Mouse (Mus musculus): ENCODE data around the gene Cst13.
"Not testable (repeated sequence)": the region's sequence is repeated elsewhere in the genome, so short reads cannot be mapped to it uniquely, and the experiment has no call there.

The Cst13 gene

GRCm38 (mm10) chr2:148819909-148820308, at the start of gene Cst13:
Gene Cst13 (plus strand): TSS chr2:148820081.
- DNase-seq (ENCODE audit: low read depth, low spot score): no peak

GRCm38 (mm10) chr2:148771397-148771796, 48.5 kb upstream of the Cst13 start, which contains the start of gene Cst11:
Gene Cst11 (minus strand): TSS chr2:148771497.
- DNase-seq (ENCODE audit: low read depth, low spot score): not testable (repeated sequence)

- no peak for DNase-seq (ENCODE audit: low read depth, low spot score)
Measured at GRCm38 (mm10) chr2:148781709-148782108, 38.2 kb upstream of the Cst13 start, which contains the start of gene 8030411F24Rik. Gene 8030411F24Rik (plus strand): TSS chr2:148782009.

GRCm38 (mm10) chr2:148789142-148789541, 30.7 kb upstream of the Cst13 start, which contains the start of gene Cst12:
Gene Cst12 (plus strand): TSS chr2:148789361.
- DNase-seq (ENCODE audit: low read depth, low spot score): no peak

- DNase-seq (ENCODE audit: low read depth, low spot score): no peak
Measured at GRCm38 (mm10) chr2:148798485-148798884, 21.4 kb upstream of the Cst13 start, which contains the start of gene Cst8. Gene Cst8 (plus strand): TSS chr2:148798785.

- no peak for DNase-seq (ENCODE audit: low read depth, low spot score)
Measured at GRCm38 (mm10) chr2:148801491-148801921, 18.4 kb upstream of the Cst13 start.

- DNase-seq (ENCODE audit: low read depth, low spot score): no peak
Measured at GRCm38 (mm10) chr2:148806696-148807095, 13.2 kb upstream of the Cst13 start.

GRCm38 (mm10) chr2:148825986-148826385, 6.1 kb downstream of the Cst13 start:
- no peak for DNase-seq (ENCODE audit: low read depth, low spot score)

- DNase-seq (ENCODE audit: low read depth, low spot score): no peak
Measured at GRCm38 (mm10) chr2:148834912-148835311, 15.0 kb downstream of the Cst13 start, which contains the start of gene Cst9. Gene Cst9 (plus strand): TSS chr2:148835147.

- no peak for DNase-seq (ENCODE audit: low read depth, low spot score)
Measured at GRCm38 (mm10) chr2:148838075-148838777, 18.3 kb downstream of the Cst13 start.

GRCm38 (mm10) chr2:148839224-148839623, 19.3 kb downstream of the Cst13 start:
- no peak for DNase-seq (ENCODE audit: low read depth, low spot score)

- peak; percentile 55 for DNase-seq (ENCODE audit: low read depth, low spot score)
Measured at GRCm38 (mm10) chr2:148851116-148851906, 31.4 kb downstream of the Cst13 start.

- no peak for DNase-seq (ENCODE audit: low read depth, low spot score)
Measured at GRCm38 (mm10) chr2:148856630-148857400, 36.9 kb downstream of the Cst13 start.

GRCm38 (mm10) chr2:148857506-148857905, 37.6 kb downstream of the Cst13 start:
- DNase-seq (ENCODE audit: low read depth, low spot score): no peak

GRCm38 (mm10) chr2:148860993-148861392, 41.1 kb downstream of the Cst13 start:
- DNase-seq (ENCODE audit: low read depth, low spot score): no peak

GRCm38 (mm10) chr2:148861693-148862092, 41.8 kb downstream of the Cst13 start:
- no peak for DNase-seq (ENCODE audit: low read depth, low spot score)

- DNase-seq (ENCODE audit: low read depth, low spot score): no peak
Measured at GRCm38 (mm10) chr2:148864966-148865365, 45.1 kb downstream of the Cst13 start, which contains the start of gene 9230104L09Rik. Gene 9230104L09Rik (minus strand): TSS chr2:148865038.

GRCm38 (mm10) chr2:148868959-148869358, 49.1 kb downstream of the Cst13 start:
- DNase-seq (ENCODE audit: low read depth, low spot score): no peak

- no peak for DNase-seq (ENCODE audit: low read depth, low spot score)
Measured at GRCm38 (mm10) chr2:148870526-148870925, 50.6 kb downstream of the Cst13 start.

GRCm38 (mm10) chr2:148872860-148873259, 53.0 kb downstream of the Cst13 start:
- DNase-seq (ENCODE audit: low read depth, low spot score): no peak

GRCm38 (mm10) chr2:148874224-148874616, 54.3 kb downstream of the Cst13 start:
- no peak for DNase-seq (ENCODE audit: low read depth, low spot score)

Data from embryo, embryonic 11.5 days (tissue).